Mouse (Mus musculus) monocyte, adult 2 months (primary cell): ENCODE measurements around the gene Dapk1.
"Not testable (repeated sequence)": the region's sequence is repeated elsewhere in the genome, so short reads cannot be mapped to it uniquely, and the experiment has no call there.

Experiments
- DNase-seq, 2 experiments: peaks; one replicate each; pipeline ENCODE4 v3.0.0; 2022; ENCODE audit warnings: low spot score in 2 of 2, low read depth in 1 of 2

Dapk1 gene

DNA sequence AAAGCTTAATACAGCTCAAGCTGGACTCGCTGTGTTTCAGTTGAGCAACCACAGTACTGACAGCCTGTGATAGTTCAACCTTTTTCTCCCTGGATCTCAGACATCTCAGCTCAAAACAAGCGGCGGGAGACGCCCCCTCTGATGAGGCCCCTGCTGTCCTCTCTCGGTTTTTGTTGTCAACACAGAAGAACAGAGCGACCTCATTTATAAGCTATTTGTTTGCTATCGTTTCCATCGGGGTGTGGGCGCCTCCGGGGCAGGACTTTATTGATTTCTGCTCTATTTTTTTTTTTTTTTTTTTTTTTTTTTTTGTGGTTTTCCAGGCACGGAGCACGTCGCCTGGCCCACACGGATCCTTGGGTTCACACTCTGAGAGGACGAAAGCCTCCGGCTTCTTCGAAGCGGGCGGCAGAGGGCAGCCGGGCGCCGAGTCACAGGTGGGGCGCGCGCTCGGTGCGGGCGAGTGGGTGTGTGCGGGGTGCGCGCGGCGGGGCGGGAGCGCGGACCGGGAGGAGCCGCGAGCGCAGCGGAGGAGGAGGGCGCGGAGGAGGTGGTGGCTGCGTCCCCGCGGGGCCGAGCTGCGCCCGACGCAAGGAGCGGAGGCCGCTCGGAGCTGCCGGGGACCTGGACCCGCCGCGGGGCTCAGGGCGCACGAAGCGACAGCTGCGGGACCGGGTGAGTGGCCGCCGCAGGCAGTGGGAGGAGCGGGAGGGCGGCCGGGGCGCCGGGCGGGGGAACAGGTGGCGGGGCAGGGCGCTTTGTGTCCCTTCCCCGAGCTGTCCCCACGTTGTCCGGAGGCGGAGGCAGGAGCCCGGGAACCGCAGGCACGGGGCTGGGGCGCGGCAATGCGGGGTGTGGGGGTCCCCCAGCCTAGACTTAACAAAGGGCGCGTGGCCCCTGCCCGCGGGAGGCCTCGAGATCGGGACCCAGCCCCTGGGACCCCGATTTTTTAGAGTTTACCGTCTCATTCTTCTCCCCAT lies at the start of gene Dapk1:
Gene Dapk1 (plus strand): TSS at position 512 of the 980 bp plus-strand sequence.
- peak in 1 of 2 experiments; percentile 52 for DNase-seq

DNA sequence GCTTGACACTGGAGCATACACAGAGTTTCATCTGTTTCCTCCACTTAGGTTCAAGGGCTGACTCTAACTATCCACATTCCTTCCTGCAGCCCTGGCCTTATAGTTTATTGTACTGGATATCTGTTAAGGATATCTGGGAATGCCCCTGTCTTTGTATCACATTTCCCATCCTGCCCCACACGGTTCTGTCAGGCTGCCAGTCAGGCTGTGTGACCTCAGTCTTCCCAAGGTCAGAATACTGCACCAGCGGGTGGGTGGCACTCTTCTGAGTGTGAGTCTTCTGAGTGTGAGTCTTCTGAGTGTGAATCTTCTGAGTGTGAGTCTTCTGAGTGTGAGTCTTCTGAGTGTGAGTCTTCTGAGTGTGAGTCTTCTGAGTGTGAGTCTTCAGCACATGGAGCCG lies 48.4 kb upstream of the Dapk1 start:
- no peak for DNase-seq

DNA sequence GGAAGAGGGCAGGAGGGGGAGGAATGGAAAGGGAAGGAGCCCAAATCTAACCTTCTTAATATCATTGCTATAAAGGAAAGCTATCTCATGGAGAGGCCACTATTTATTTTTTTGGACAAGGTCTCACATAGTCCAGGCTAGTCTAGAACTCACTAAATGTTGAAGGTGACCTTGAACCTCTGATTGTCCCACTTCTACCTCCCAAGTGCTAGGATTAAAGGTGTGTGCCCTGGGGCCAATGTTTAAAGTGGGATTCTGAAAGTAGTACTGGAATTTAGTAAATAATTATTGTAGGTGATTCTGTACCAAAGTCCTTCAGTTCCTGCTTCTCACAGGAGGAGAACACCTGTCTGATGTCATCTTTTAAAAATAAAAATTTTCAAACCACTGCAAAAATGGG lies 45.3 kb upstream of the Dapk1 start:
- no peak for DNase-seq

DNA sequence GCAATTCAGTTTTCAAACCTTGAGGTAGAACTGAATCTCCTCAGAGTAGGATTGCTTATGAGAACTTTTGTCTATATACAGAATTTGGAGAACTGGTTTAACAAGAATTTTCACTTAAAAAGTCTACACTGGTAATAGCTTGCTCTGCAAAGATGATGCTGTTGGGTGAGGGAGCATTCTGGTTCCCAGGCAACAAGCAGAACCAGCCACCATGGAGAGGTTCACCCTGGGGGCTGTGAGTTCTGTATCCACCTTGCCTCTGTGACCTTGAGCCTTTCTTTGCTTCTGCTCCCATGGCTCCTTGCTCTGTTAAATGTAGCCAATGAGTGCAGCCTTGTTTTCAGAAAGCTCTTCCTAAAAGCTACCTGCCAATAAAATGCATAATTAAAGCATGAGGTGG lies 44.8 kb upstream of the Dapk1 start:
- no peak for DNase-seq

- no peak for DNase-seq
Observed at GRCm38 (mm10) chr13:60564303-60564702, 37.4 kb upstream of the Dapk1 start.

DNA sequence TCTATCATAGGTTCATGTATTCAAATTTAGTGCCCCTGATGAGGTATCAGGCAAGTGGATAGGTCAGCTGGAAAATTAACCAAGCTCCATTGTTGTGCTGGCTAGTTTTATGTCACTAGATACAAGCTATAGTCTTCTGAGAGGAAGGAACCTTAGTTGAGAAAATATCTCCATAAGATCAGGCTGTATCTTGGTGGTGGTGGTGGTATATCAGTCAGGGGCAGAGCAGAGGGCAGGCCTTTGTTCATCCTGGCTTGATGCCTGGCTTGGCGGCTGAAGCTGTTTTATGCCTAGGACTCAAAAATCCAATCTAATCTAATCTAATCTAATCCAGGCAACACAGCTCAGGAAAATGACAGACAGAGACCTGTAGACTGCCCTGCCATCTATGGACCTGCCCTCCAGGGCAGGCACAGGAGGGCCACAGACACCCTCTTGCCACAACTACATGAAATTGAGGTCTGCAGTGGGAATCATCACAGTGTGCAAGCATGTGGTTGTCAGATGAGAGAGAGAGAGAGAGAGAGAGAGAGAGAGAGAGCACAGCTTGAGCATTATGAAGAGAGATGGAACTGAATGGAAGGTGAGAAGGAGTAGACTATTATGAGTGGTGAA lies 32.7 kb upstream of the Dapk1 start:
- no peak for DNase-seq

DNA sequence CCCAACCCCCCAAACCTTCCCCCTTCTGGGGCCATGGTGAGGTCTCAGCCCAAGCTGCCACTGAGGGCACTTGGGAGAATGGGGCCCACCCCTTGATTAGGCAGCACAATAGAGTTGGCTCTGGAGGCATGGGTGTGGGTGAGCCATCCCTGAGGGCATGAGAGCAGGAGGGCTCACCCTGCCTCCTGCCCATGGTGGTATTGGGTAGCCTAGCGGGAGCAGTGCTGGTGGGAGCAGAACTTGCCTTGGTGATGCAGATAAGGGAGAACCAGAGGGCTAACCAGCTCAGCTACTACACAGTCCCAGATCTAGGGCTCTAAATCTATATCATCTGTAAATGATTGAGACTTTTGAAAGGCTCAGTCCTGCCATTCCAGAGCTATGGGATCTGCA lies 32.2 kb upstream of the Dapk1 start:
- no peak for DNase-seq

DNA sequence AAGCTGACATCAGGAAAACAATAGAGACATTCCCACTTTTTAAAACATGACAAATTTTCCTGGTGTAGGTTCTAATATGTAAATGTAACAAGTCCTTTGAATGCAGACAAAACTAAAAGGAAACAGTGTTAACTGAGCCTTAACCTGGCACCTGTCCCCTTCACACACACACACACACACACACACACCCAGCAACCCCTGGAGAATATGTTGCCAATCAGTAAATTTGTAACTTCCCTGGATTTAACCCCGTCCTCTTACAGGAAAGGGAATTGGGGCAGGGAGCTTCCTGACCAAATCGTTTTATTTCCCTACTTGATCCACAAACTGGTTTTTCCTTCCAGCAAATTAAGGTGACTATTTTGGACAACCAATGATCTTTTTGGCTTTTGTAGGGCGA lies 28.2 kb upstream of the Dapk1 start:
- DNase-seq, result no peak

DNA sequence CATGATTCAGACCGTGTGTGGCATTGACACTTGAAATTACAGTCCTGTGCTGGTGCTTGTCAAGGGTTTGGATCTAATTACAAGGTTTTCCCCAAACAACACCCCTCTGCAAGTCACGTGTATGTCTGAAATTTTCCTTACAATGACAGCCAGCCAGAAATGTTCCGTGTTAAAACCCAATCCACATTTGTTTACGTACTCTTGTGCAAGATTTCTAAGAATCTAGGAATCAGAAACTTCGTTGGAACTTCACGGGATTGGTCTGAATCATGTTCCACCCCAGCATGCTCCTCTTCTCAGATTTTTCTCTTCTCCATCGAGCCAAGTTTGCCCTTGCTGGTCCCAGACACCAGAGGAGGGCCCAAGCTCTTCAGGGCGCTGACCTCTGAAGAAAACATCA lies 27.8 kb upstream of the Dapk1 start:
- DNase-seq, result no peak

DNA sequence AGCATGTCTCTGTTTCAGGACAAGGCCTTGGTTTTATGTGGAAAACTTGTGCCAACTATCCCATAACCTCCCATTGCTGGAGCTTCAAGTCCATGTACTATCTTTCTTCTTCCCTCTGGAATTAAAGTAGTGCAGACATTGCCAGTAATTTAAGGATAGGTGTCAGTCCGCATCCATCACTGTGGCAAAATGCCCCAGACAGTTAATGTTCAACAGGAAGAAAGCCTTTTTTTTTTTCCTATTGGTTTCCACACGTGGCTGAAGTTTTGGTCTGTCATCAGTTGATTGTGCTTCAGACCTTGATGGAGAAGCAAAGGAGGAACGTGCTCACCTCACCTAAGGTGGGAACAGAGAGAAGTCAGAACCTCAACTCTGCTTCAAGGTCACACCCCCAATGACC lies 23.2 kb upstream of the Dapk1 start:
- no peak for DNase-seq

DNA sequence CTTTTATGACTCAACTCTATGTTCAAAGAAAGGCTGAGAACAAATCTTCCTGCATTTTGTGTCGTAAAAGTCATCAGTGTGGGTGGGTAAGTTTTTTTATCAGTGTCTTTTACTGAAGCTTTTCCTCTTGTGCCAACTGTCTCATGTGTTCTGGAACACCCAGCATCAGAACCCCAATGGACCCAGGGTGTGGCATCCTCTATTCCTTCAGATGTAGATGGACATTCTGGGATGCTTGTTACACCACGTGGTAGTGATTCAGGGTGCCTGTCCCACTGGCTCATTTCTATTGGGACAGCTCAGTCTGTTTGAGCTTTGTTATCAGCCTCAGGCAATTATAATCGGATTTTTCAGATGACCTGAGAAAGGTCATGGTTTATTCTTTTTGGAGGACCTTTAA lies 6.9 kb upstream of the Dapk1 start:
- DNase-seq, result no peak

GRCm38 (mm10) chr13:60595519-60595918 lies 6.2 kb upstream of the Dapk1 start:
- no peak for DNase-seq

GRCm38 (mm10) chr13:60602416-60603251 lies 887 bp downstream of the Dapk1 start:
- no peak for DNase-seq

GRCm38 (mm10) chr13:60603252-60603562 lies 1.5 kb downstream of the Dapk1 start:
- DNase-seq, result no peak

- no peak for DNase-seq
Observed at GRCm38 (mm10) chr13:60607411-60607810, 5.7 kb downstream of the Dapk1 start.

- DNase-seq, result no peak
Observed at GRCm38 (mm10) chr13:60608411-60609046, 6.8 kb downstream of the Dapk1 start.

DNA sequence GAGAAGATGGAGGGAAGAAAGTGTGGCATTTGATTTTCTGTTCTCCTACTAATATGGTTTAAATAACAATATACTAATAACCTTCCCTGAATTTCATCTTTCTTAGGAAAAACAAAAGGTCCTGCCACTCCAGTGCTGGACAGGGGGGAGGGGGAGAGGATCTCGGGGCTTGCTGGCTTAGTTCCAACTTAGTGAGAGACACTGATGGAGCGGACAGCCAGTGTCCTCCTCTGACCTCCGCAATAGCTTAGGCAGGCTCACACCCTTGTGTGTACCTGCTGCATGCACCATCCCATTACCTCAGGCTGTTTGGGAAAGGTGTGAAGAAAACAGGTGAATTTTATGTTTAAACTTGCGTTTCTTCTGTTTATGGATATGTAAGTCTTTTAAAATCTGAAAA lies 7.5 kb downstream of the Dapk1 start:
- DNase-seq, result no peak

GRCm38 (mm10) chr13:60610558-60610957 lies 8.8 kb downstream of the Dapk1 start:
- DNase-seq, result no peak

GRCm38 (mm10) chr13:60610971-60611370 lies 9.2 kb downstream of the Dapk1 start:
- DNase-seq, result not testable (repeated sequence)

- DNase-seq, result no peak
Observed at GRCm38 (mm10) chr13:60612160-60612559, 10.4 kb downstream of the Dapk1 start.

GRCm38 (mm10) chr13:60614154-60614553 lies 12.4 kb downstream of the Dapk1 start:
- no peak for DNase-seq
